Mouse (Mus musculus) layer of hippocampus, adult 8-10 months (tissue): ENCODE measurements around the gene Plxnd1. TPM values are rescaled to one million over a fixed set of nuclear protein-coding genes. Genes with fewer than 3 reads are reported as not detected.
A peak's percentile ranks its signal among the peaks of the same experiment; 100 is the strongest.

Source experiments
- DNase-seq, 2 experiments: peaks; one replicate each; pipeline ENCODE4 v3.0.0; 2022; ENCODE audit warnings: low spot score in 2 of 2
- total RNA-seq, 4 experiments: library from RNA; stranded (reverse); gene quantifications; 2 replicates each; pipeline ENCODE4 v1.2.4; 2022

Gene Plxnd1
- total RNA-seq, 4 experiments from 2014 or later = 17.9 to 35.6 (median 31.1) TPM

- DNase-seq = no peak
Measured at GRCm38 (mm10) chr6:115959151-115959691, 35.6 kb downstream of the Plxnd1 start.

- no peak for DNase-seq
Measured at GRCm38 (mm10) chr6:115958445-115958844, 36.4 kb downstream of the Plxnd1 start.

GRCm38 (mm10) chr6:115957681-115958080 is 37.1 kb downstream of the Plxnd1 start:
- no peak for DNase-seq

GRCm38 (mm10) chr6:115956922-115957601 is 37.7 kb downstream of the Plxnd1 start:
- DNase-seq = peak in 1 of 2 experiments; percentile 29

GRCm38 (mm10) chr6:115956418-115956921 is 38.3 kb downstream of the Plxnd1 start:
- no peak for DNase-seq

- no peak for DNase-seq
Measured at GRCm38 (mm10) chr6:115955664-115956063, 39.1 kb downstream of the Plxnd1 start.

- DNase-seq = no peak
Measured at GRCm38 (mm10) chr6:115955169-115955568, 39.6 kb downstream of the Plxnd1 start.

- no peak for DNase-seq
Measured at GRCm38 (mm10) chr6:115954506-115955074, 40.2 kb downstream of the Plxnd1 start.

GRCm38 (mm10) chr6:115946389-115946788 is 48.4 kb downstream of the Plxnd1 start:
- no peak for DNase-seq

GRCm38 (mm10) chr6:115945633-115946032 is 49.2 kb downstream of the Plxnd1 start:
- no peak for DNase-seq

- no peak for DNase-seq
Measured at GRCm38 (mm10) chr6:115944638-115945037, 50.2 kb downstream of the Plxnd1 start, which contains the start of gene H1foo. TSS of gene H1foo (plus strand) at chr6:115944938.

GRCm38 (mm10) chr6:115943498-115944427 is 51.0 kb downstream of the Plxnd1 start:
- no peak for DNase-seq

GRCm38 (mm10) chr6:115941128-115941527 is 53.7 kb downstream of the Plxnd1 start:
- no peak for DNase-seq

GRCm38 (mm10) chr6:115940603-115941002 is 54.2 kb downstream of the Plxnd1 start:
- no peak for DNase-seq

GRCm38 (mm10) chr6:115938798-115939197 is 56.0 kb downstream of the Plxnd1 start:
- DNase-seq = no peak

GRCm38 (mm10) chr6:115938011-115938410 is 56.8 kb downstream of the Plxnd1 start:
- no peak for DNase-seq

- no peak for DNase-seq
Measured at GRCm38 (mm10) chr6:115935544-115935943, 59.3 kb downstream of the Plxnd1 start.

- no peak for DNase-seq
Measured at GRCm38 (mm10) chr6:115932391-115932790, 62.4 kb downstream of the Plxnd1 start.

GRCm38 (mm10) chr6:115931639-115932038 is 63.2 kb downstream of the Plxnd1 start, which contains the start of gene Rho:
TSS of gene Rho (plus strand) at chr6:115931748.
- no peak for DNase-seq

GRCm38 (mm10) chr6:115930018-115930417 is 64.8 kb downstream of the Plxnd1 start:
- DNase-seq = no peak
